Mouse (Mus musculus) kidney, adult 2 months (tissue): ENCODE measurements around the gene Zfp119a.

Experiments used
- CTCF ChIP-seq: fragments of 200-500 bp; conservative IDR thresholded peaks from 2 replicates; pipeline ENCODE4 v1.5.1; 2011; ENCODE audit warnings: low read depth, mild to moderate bottlenecking, control low read depth, low read length, moderate library complexity, mixed read lengths; ENCODE audit not compliant: insufficient read depth, insufficient read length
- POLR2A ChIP-seq: fragments of 200-500 bp; IDR thresholded peaks from one replicate; pipeline ENCODE4 v1.6.1; 2011; ENCODE audit warnings: low read depth, low read length, control low read depth

GRCm38 (mm10) chr17:55816853-55817252, 61.9 kb downstream of the Zfp119a start:
- TF ChIP-seq CTCF (no peak), POLR2A (no peak)
